ENCODE assay signal across 10 mouse cellular contexts in the genomic region with DNA sequence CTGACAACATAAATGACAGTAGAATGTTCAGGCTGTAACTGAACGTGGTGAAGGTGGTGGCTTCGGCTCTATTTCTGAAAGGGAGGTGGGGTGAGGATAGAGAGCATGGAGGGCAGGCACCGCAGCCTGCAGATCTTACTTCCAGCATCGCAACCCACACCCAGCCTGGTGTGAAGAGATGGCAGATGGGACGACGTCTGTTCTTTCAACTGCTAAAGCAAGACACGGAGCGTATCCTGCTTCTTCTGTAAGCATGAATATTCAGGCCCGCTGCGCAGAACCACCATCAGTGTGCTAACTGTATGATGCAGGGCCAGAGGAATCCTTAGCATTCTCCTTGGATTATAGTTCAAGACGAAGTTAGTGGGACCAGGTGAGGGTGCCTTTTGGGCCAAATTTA.
DNase-seq lines count a peak whose midpoint lies in the region; ATAC-seq lines count a peak whose summit lies in the region.
"Had no signal": no experiment of that assay in that cellular context is flagged by ENCODE, and none has a peak within 500 bp of the region (broad histone marks: within the 10 kb centered on the region; RNA-seq: fewer than 3 reads in every experiment).

No protein-coding gene starts in this region.

- intact Hi-C loops in gastrocnemius, postnatal 36 days (cut with DNase I): no loop called here

- H3K4me2 ChIP-seq in hindbrain, embryonic 15.5 days: no peak overlapping the region
- no peak overlapping the region for H3K4me2 ChIP-seq in forebrain, embryonic 14.5 days (ENCODE audit: low read length)
- H3K4me2 ChIP-seq in liver, embryonic 12.5 days: no peak overlapping the region

- H3K4me1 ChIP-seq in hindbrain, embryonic 15.5 days (replicated peaks): peaks cover 41% of the 10 kb centered on the region
- peaks cover 13% of the 10 kb centered on the region for H3K4me1 ChIP-seq in hindbrain, embryonic 10.5 days (replicated peaks)
- peaks cover 34% of the 10 kb centered on the region for H3K4me1 ChIP-seq in forebrain, embryonic 14.5 days (ENCODE audit: control insufficient read depth, insufficient read depth, low read length)
- no peaks in the 10 kb centered on the region for H3K4me1 ChIP-seq in liver, embryonic 12.5 days

- DNase-seq in hindbrain, embryonic 10.5 days (ENCODE audit: low spot score): no peak
- DNase-seq in forebrain, embryonic 14.5 days (ENCODE audit: low spot score): peak; percentile 89
- peak; percentile 61 to 71 for DNase-seq in layer of hippocampus, postnatal 10 days (ENCODE audit: low spot score in 2 of 2)
- DNase-seq in right cerebral cortex, adult 2 months (ENCODE audit: low spot score in 2 of 2): peak; percentile 90
- DNase-seq in gastrocnemius, postnatal 36 days: no peak
- no peak for DNase-seq in kidney, postnatal 10 days
- DNase-seq: lung, adult 2 months; spleen, adult 18-20 months had no signal

- 0 out of 2 replicates have a peak overlapping the region, but pooled peaks have one; percentile 23 for H3K27ac ChIP-seq in hindbrain, embryonic 15.5 days (replicated peaks)
- H3K27ac ChIP-seq in hindbrain, embryonic 10.5 days: no peak overlapping the region
- peak overlapping the region; percentile 59; the same call in 1 of the 2 replicates for H3K27ac ChIP-seq in forebrain, embryonic 14.5 days (ENCODE audit: low read depth, low read length)
- no peak overlapping the region for H3K27ac ChIP-seq in liver, embryonic 12.5 days

- 63% methylated on average over 11 of the region's 11 CpGs for WGBS in hindbrain, embryonic 15.5 days
- 80% methylated on average over 11 of the region's 11 CpGs for WGBS in hindbrain, embryonic 10.5 days
- 65% methylated on average over 11 of the region's 11 CpGs for WGBS in forebrain, embryonic 14.5 days
- WGBS in liver, embryonic 12.5 days (ENCODE audit: insufficient replicate concordance): 75% methylated on average over 11 of the region's 11 CpGs

- ATAC-seq in hindbrain, embryonic 15.5 days (ENCODE audit: low FRiP score, low read depth): no peak
- ATAC-seq in forebrain, embryonic 14.5 days: peak; percentile 47; the same call in 1 of the 2 replicates
- ATAC-seq in liver, embryonic 12.5 days: no peak

- no peaks in the 10 kb centered on the region for H3K27me3 ChIP-seq in hindbrain, embryonic 15.5 days
- H3K27me3 ChIP-seq in hindbrain, embryonic 10.5 days (ENCODE audit: insufficient read depth, poor library complexity, severe bottlenecking): no peaks in the 10 kb centered on the region
- no peaks in the 10 kb centered on the region for H3K27me3 ChIP-seq in forebrain, embryonic 14.5 days (replicated peaks; ENCODE audit: control insufficient read depth, insufficient read depth, low read length)
- no peaks in the 10 kb centered on the region for H3K27me3 ChIP-seq in liver, embryonic 12.5 days (replicated peaks)

- no peak overlapping the region for H3K4me3 ChIP-seq in hindbrain, embryonic 15.5 days
- H3K4me3 ChIP-seq in hindbrain, embryonic 10.5 days: no peak overlapping the region
- H3K4me3 ChIP-seq in forebrain, embryonic 14.5 days (ENCODE audit: low read depth, low read length): no peak overlapping the region
- no peak overlapping the region for H3K4me3 ChIP-seq in liver, embryonic 12.5 days

- H3K9ac ChIP-seq in hindbrain, embryonic 15.5 days: no peak overlapping the region
- no peak overlapping the region for H3K9ac ChIP-seq in forebrain, embryonic 14.5 days (ENCODE audit: low read length)
- H3K9ac ChIP-seq in liver, embryonic 12.5 days: no peak overlapping the region

- no peaks in the 10 kb centered on the region for H3K9me3 ChIP-seq in hindbrain, embryonic 15.5 days
- no peaks in the 10 kb centered on the region for H3K9me3 ChIP-seq in hindbrain, embryonic 10.5 days
- no peaks in the 10 kb centered on the region for H3K9me3 ChIP-seq in forebrain, embryonic 14.5 days (replicated peaks; ENCODE audit: control insufficient read depth, low read length)
- H3K9me3 ChIP-seq in liver, embryonic 12.5 days (replicated peaks): no peaks in the 10 kb centered on the region

- no peaks in the 10 kb centered on the region for H3K36me3 ChIP-seq in hindbrain, embryonic 15.5 days
- no peaks in the 10 kb centered on the region for H3K36me3 ChIP-seq in hindbrain, embryonic 10.5 days
- H3K36me3 ChIP-seq in forebrain, embryonic 14.5 days (ENCODE audit: control insufficient read depth, insufficient read depth, low read length): no peaks in the 10 kb centered on the region
- H3K36me3 ChIP-seq in liver, embryonic 12.5 days: no peaks in the 10 kb centered on the region

Comparison
In these comparisons a context has a peak if more than half of its experiments do, and no peak if none do; other contexts are left out.
1. H3K27ac ChIP-seq: peak in hindbrain, embryonic 15.5 days (single experiment) and forebrain, embryonic 14.5 days (single experiment); none in hindbrain, embryonic 10.5 days (single experiment) and liver, embryonic 12.5 days (single experiment).
2. DNase-seq: peak in forebrain, embryonic 14.5 days (single experiment), layer of hippocampus, postnatal 10 days (2 of 2) and right cerebral cortex, adult 2 months (2 of 2); none in hindbrain, embryonic 10.5 days (single experiment), gastrocnemius, postnatal 36 days (0 of 2) and kidney, postnatal 10 days (single experiment).